Mouse (Mus musculus) CD4-positive naive resting alpha-beta T cell, adult 57 days (primary cell): ENCODE results near the gene Ovch2. TPM values are rescaled to one million over a fixed set of nuclear protein-coding genes. Genes with fewer than 3 reads are reported as not detected.

Experiments
- total RNA-seq: library from RNA; stranded (reverse); gene quantifications from one replicate; pipeline ENCODE4 v1.2.4, GENCODE M21; 2023

Ovch2 gene
- not detected for total RNA-seq

DNA sequence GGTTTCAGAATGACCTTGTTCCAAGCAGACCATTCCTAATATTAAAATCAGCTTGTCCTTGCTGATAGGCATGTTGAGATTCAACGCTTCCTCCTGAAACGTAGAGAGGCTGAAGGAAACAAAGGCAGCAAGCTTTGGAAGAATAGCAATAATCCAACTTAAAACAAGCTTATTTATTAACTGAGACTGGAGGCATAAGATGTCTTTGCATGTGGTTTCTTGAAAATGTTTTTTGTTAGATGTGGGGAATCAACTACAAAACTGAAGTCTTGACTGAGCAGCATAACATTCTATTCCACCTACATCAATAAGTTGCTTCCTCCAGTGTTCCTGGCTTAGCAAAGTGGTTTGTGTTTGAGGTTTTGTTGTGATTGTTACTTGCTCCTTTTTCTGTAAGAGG, at the start of gene Ovch2:
Ovch2 (minus strand) TSS at position 101 of the 400 bp plus-strand sequence.

DNA sequence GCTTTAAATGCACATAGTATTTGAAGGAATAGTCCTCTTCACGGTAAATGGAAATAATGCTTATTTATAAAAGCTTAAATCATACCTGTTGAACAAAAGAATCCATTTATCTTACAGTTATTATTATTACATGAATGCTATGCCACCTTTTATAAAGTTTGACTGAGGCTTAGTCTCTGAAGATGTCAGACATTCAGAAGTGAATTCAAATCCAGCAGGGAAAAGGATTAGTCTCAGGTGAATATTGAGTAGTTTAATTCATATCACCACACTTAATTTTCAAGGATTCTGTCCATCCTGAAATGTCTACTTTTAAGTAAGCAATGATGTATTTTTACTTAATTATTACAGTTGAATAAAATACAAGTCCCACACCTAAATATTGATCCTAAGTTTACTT, 46.4 kb upstream of the Ovch2 start, which contains the start of gene Olfr470:
Olfr470 (minus strand) TSS at position 101 of the 400 bp plus-strand sequence.

DNA sequence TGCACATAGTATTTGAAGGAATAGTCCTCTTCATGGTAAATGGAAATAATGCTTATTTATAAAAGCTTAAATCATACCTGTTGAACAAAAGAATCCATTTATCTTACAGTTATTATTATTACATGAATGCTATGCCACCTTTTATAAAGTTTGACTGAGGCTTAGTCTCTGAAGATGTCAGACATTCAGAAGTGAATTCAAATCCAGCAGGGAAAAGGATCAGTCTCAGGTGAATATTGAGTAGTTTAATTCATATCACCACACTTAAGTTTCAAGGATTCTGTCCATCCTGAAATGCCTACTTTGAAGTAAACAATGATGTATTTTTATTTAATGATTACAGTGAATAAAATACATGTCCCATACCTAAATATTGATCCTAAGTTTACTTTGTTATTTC, 24.4 kb upstream of the Ovch2 start, which contains the start of gene Olfr469:
Olfr469 (minus strand) TSS at position 101 of the 400 bp plus-strand sequence.

DNA sequence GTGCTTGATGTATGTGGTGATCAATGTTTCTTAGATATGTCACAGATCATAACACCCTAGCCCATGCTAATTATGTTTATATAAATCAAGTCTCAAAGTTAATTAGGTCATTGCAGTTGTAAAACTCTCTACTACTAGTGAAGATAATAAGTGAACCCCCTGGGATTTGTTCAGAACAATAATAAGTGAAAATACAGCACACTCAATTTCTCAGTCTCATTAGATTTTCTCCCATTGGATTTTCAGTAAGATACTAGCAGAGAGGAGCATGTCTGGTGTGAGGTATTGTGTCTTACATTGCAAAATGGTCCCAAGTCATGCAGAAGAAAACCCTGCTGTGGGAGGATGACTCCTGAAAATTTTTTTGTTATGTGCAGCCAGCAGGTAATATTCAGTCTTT, 11.0 kb upstream of the Ovch2 start, which contains the start of gene Olfr467:
Olfr467 (plus strand) TSS at position 301 of the 400 bp plus-strand sequence.

DNA sequence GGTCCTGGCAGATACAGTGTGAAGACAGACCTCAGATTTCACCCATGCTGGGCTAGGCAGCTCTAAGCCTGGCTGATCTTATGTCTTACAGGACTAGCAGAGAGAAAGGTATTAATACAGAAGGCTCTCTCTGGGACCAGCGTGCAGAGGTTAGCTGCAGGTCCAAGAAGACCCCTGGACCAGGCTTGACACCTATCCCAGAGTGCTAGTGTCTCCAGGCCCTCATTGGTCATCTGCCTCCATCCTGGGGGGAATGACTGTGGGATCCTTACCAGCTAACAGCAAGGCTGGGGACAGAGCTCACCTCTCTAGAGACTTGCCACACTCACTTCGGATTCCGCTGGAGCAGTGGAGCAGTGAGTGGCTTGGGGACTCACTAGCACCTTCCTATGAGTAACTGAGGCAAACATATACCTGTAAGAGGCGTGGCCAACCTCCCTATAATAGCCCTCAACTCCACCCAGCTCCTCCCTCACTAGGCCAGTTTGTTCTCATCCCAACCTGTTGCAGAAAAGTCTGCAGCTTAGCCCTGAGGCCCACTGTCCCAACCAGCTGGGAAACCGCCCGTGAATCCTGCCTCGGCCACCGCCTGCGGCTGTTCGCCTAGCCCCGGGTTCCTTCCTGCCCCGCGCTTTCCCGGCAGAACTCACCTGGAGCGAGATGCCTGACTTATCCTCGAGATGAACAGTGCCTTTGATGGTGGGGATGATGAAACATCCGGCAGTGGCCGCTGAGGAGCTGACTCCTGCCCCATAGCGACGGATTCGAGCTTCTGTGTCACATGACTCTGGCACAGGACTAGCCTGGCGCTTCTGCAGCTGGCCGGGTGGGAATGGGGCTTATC, 43.5 kb downstream of the Ovch2 start, which contains the start of gene Cyb5r2:
Cyb5r2 (minus strand) TSS at position 725 of the 844 bp plus-strand sequence.

Other genes with a start within 250 kb of the Ovch2 start
- not detected for gene Olfml1, start 233.8 kb downstream of the Ovch2 start, total RNA-seq
- 1.8 TPM for gene Ppfibp2, start 206.0 kb downstream of the Ovch2 start, total RNA-seq
- not detected for gene 5330417H12Rik, start 176.0 kb downstream of the Ovch2 start, total RNA-seq
- not detected for gene Cyb5r2, start 43.2 kb downstream of the Ovch2 start, total RNA-seq
- not detected for gene Olfr467, start 11.1 kb upstream of the Ovch2 start, total RNA-seq
- gene Olfr469, start 24.3 kb upstream of the Ovch2 start, total RNA-seq = not detected
- not detected for gene Olfr470, start 46.3 kb upstream of the Ovch2 start, total RNA-seq
- gene Olfr472, start 96.7 kb upstream of the Ovch2 start, total RNA-seq = 0.12 TPM
- gene Olfr473, start 129.2 kb upstream of the Ovch2 start, total RNA-seq = not detected
- gene Olfr474, start 153.4 kb upstream of the Ovch2 start, total RNA-seq = not detected
- gene Olfr476, start 163.6 kb upstream of the Ovch2 start, total RNA-seq = not detected
- not detected for gene Olfr477, start 185.5 kb upstream of the Ovch2 start, total RNA-seq
- not detected for gene Olfr478, start 232.8 kb upstream of the Ovch2 start, total RNA-seq
- gene Olfr479, start 249.5 kb upstream of the Ovch2 start, total RNA-seq = not detected